Mouse (Mus musculus) midbrain, embryonic 14.5 days (tissue): ENCODE data around the gene Tmsb15l. TPM values are rescaled to one million over a fixed set of nuclear protein-coding genes. Genes with fewer than 3 reads are reported as not detected.

Experiments used
- ATAC-seq: fragments of 200-750 bp; cut with Nextera tagmentation; 2 replicates; pipeline ENCODE4 v1.8.0; 2017; ENCODE audit warnings: moderate number of reproducible peaks, moderate library complexity; ENCODE audit not compliant: low FRiP score, low TSS enrichment
- DNase-seq: peaks from one replicate; pipeline ENCODE4 v3.0.0-alpha.2; 2015
- H3K27ac ChIP-seq: fragments of 300-500 bp; sonication (generic); replicated peaks from 2 replicates; pipeline ENCODE4 v1.5.1; 2014; ENCODE audit warnings: mild to moderate bottlenecking, low read depth, low read length, moderate library complexity
- H3K27me3 ChIP-seq: fragments of 300-500 bp; sonication (generic); 2 replicates; pipeline ENCODE4 v1.6.1; 2014; ENCODE audit warnings: low read length, control low read depth, mixed read lengths; ENCODE audit not compliant: control insufficient read depth, insufficient read depth
- H3K36me3 ChIP-seq: fragments of 300-500 bp; sonication (generic); 2 replicates; pipeline ENCODE4 v1.6.1; 2014; ENCODE audit warnings: low read length, control low read depth; ENCODE audit not compliant: control insufficient read depth, insufficient read depth
- H3K4me1 ChIP-seq: fragments of 300-500 bp; sonication (generic); 2 replicates; pipeline ENCODE4 v1.6.1; 2014; ENCODE audit warnings: mild to moderate bottlenecking, antibody characterized with exemption, low read length, control low read depth; ENCODE audit not compliant: control insufficient read depth, insufficient read depth
- H3K4me2 ChIP-seq: fragments of 300-500 bp; sonication (generic); 2 replicates; pipeline ENCODE4 v1.6.1; 2014; ENCODE audit warnings: mild to moderate bottlenecking, low read length, moderate library complexity
- H3K4me3 ChIP-seq: fragments of 300-500 bp; sonication (generic); replicated peaks from 2 replicates; pipeline ENCODE4 v1.5.1; 2014; ENCODE audit warnings: low read depth, low read length
- H3K9ac ChIP-seq: fragments of 300-500 bp; sonication (generic); replicated peaks from 2 replicates; pipeline ENCODE4 v1.6.1; 2014; ENCODE audit warnings: mild to moderate bottlenecking, low read length, moderate library complexity
- H3K9me3 ChIP-seq: fragments of 300-500 bp; sonication (generic); 2 replicates; pipeline ENCODE4 v1.6.1; 2016; ENCODE audit warnings: low read length, control low read depth, mixed read lengths; ENCODE audit not compliant: control insufficient read depth
- polyA plus RNA-seq: library from polyadenylated mRNA; unstranded; fragments of >200 nt; fragmentation: Nextera tagmentation; extraction: Ambion mirVana; gene quantifications from 2 replicates; pipeline ENCODE4 v1.2.1, GENCODE M21; 2014

Gene Tmsb15l
- polyA plus RNA-seq, 1 experiment from 2014 or later, result 10.4 TPM

- Histone ChIP-seq H3K36me3 (no peaks in the 10 kb centered on the region), H3K4me2 (no peak overlapping the region), H3K27me3 (no peaks in the 10 kb centered on the region), H3K27ac (no peak overlapping the region), H3K9ac (no peak overlapping the region), H3K4me1 (no peaks in the 10 kb centered on the region), H3K4me3 (no peak overlapping the region), H3K9me3 (no peaks in the 10 kb centered on the region; the same call in 1 of the 2 replicates)
- ATAC-seq (no peak), DNase-seq (peak; percentile 32)
Observed at GRCm38 (mm10) chrX:136925863-136926262, 50.8 kb downstream of the Tmsb15l start.

Other genes starting within 250 kb of the Tmsb15l start
- 500 and 612 TPM in 2 replicates for gene Morf4l2, start 233.2 kb downstream of the Tmsb15l start, polyA plus RNA-seq
- 0.15 TPM in 1 of 2 replicates, not detected in the other for gene Glra4, start 196.7 kb downstream of the Tmsb15l start, polyA plus RNA-seq
- 7.1 and 8.1 TPM in 2 replicates for gene Plp1, start 154.2 kb downstream of the Tmsb15l start, polyA plus RNA-seq
- gene Rab9b, start 108.1 kb downstream of the Tmsb15l start, polyA plus RNA-seq, result 18.1 and 22.9 TPM in 2 replicates
- not detected in 2 replicates for gene H2bfm, start 49.5 kb downstream of the Tmsb15l start, polyA plus RNA-seq
- 101 and 105 TPM in 2 replicates for gene Tmsb15b2, start 1.4 kb downstream of the Tmsb15l start, polyA plus RNA-seq
- 29.4 and 33.4 TPM in 2 replicates for gene Tmsb15b1, start within 50 bp of the Tmsb15l start, polyA plus RNA-seq
- 304 and 316 TPM in 2 replicates for gene Zcchc18, start 16.3 kb upstream of the Tmsb15l start, polyA plus RNA-seq
- 16.2 and 16.5 TPM in 2 replicates for gene Slc25a53, start 61.4 kb upstream of the Tmsb15l start, polyA plus RNA-seq
- gene Fam199x, start 72.7 kb upstream of the Tmsb15l start, polyA plus RNA-seq, result 11.4 and 11.7 TPM in 2 replicates
- gene Esx1, start 145.2 kb upstream of the Tmsb15l start, polyA plus RNA-seq, result not detected in 2 replicates